Mouse (Mus musculus) cerebellum, postnatal 25 days (tissue): ENCODE measurements around the gene Ctsf.
"Not testable (repeated sequence)": the region's sequence is repeated elsewhere in the genome, so short reads cannot be mapped to it uniquely, and the experiment has no call there.

ENCODE experiments used
- DNase-seq, 2 experiments: peaks; one replicate each; pipeline ENCODE4 v3.0.0; 2021; ENCODE audit warnings: mixed read lengths in 2 of 2

Ctsf gene

GRCm38 (mm10) chr19:4854552-4855469 lies at the start of gene Ctsf:
Gene Ctsf, plus strand, starts transcription at chr19:4855130.
- peak; percentile 96 for DNase-seq

GRCm38 (mm10) chr19:4810309-4810708 lies 44.6 kb upstream of the Ctsf start:
- DNase-seq, result no peak

DNA sequence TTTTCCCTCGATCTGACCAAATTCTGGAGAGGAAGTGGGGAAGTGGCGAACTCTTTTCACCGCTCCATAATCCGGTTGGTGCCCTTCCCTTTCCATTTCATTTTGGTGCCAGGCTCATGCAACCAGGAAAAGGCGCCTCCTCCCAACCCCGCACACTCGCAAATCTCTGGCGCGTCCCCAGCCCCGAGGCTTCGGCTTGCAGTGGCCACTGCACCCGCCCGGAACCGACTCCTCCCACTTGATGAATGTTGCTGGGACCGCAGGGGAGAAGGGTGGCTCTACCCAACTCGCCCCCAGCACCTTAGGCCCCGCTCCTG lies 44.2 kb upstream of the Ctsf start:
- no peak for DNase-seq

- peak; percentile 98 to 99 for DNase-seq
These were observed 43.6 kb upstream of the Ctsf start, which contains the start of the genes Gm21992 and Rbm14 for GRCm38 (mm10) chr19:4811063-4811908. Gene Gm21992, minus strand, starts transcription at chr19:4811612. Gene Rbm14, minus strand, starts transcription at chr19:4811634.

GRCm38 (mm10) chr19:4811909-4812242 lies 43.1 kb upstream of the Ctsf start:
- DNase-seq, result no peak

DNA sequence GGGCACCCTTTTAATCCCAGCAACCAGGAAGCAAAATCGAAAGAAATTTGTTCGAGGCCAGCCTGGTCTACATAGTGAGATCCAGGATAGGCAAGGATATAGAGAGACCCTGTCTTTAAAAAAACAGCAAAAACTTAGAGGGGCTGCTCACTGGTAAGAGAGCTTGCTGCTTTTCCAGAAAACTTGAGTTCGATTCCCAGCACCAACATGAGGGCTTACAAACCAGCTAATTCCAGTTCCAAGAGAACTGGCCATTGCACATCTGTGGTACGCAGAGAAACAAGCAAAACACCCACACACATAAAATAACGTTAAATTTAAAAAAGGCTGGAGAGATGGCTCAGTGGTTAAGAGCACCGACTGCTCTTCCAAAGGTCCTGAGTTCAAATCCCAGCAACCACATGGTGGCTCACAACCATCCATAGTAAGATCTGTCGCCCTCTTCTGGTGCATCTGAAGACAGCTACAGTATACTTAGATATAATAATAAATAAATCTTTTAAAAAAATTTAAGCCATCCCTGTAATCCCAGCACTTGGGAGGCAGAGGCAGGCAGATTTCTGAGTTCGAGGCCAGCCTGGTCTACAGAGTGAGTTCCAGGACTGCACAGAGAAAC lies 42.5 kb upstream of the Ctsf start:
- not testable (repeated sequence) for DNase-seq

GRCm38 (mm10) chr19:4813015-4813414 lies 41.9 kb upstream of the Ctsf start:
- DNase-seq, result peak; percentile 25 to 59

- DNase-seq, result no peak
These were observed 37.6 kb upstream of the Ctsf start for GRCm38 (mm10) chr19:4817182-4817835.

DNA sequence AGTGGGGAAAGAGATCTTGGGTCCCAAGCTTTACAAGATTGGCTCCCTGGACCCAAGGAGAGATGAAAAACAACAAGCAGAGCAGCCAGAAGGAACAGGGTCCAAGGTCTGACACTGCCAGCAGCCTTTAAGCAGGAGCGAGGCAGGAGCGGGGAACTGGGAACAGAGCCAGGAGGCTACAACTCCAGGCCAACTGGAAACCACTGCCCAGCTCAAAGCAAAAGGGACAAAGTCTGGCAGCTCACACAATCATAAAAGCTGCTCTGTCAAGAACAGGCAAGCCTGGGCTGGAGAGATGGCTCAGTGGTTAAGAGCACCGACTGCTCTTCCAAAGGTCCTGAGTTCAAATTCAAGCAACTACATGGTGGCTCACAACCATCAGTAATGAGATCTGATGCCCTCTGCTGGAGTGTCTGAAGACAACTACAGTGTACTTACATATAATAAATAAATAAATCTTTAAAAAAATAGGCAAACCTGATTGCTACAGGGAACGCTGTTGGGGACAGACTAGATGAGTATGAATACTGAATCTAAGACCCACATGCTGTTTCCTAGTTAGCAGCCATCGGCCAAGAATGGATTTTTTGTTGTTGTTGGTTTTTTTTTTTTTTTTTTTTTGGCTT lies 34.1 kb upstream of the Ctsf start:
- DNase-seq, result peak; percentile 45 to 69

- DNase-seq, result no peak
These were observed 26.4 kb upstream of the Ctsf start for GRCm38 (mm10) chr19:4828444-4829114.

- peak; percentile 88 to 91 for DNase-seq
These were observed 25.8 kb upstream of the Ctsf start for GRCm38 (mm10) chr19:4829156-4829555.

DNA sequence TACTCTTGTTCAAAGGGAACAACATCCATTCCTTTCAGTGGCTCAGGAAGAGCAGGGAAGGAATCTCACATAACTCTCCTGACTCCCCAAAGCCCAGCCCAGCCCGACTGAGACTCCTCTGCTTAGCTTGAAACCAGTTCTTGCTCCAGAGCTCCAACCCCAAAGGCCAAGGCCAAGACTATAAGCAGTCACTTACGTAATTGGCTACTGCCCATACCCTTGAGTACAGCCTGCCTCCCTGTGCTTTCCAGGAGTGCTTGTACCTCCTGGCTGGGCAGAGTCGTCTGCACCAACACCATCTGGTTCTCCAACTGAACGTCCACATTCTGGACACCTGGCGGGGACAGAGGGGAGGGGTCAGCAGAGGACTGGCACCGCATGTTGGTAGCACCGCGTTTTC lies 21.0 kb upstream of the Ctsf start:
- no peak for DNase-seq

DNA sequence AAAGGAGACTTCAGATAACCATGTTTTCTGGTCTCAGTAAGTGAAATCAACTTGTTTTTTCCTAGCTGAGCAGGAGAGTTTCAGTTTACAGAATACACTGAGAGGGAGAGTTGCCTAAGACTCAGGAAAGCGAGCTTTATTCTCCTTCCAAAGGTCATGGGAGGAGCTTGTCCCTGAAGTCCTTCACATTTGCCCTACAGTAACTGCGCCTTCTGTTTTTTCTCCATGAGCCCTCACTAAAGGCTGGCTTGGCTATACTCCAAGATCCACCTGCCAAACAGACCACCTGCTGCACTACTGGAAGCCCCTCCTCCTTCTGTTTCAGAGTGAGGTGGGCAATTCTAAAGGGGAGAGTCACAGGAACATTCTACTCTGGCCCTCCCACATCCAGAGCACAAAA lies 18.8 kb upstream of the Ctsf start:
- DNase-seq, result no peak

DNA sequence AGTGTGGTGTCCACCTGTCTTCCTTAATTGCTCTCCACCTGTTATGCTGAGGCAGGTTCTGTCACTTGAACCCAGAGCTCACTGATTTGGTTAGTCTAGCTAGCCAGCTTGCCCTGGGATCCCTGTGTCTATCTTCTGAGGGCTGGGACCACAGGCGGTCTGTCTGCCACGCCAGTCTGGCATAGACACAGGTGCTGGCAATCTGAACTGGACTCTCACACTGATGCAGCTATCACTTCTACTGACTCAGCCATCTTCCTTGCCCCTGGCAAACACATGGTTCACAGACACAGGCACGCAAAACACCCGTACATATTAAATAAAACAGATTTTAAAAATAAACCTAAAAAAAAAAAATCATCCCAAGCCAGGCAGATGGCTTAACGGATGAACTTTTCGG lies 17.9 kb upstream of the Ctsf start:
- DNase-seq, result peak in 1 of 2 experiments; percentile 34

DNA sequence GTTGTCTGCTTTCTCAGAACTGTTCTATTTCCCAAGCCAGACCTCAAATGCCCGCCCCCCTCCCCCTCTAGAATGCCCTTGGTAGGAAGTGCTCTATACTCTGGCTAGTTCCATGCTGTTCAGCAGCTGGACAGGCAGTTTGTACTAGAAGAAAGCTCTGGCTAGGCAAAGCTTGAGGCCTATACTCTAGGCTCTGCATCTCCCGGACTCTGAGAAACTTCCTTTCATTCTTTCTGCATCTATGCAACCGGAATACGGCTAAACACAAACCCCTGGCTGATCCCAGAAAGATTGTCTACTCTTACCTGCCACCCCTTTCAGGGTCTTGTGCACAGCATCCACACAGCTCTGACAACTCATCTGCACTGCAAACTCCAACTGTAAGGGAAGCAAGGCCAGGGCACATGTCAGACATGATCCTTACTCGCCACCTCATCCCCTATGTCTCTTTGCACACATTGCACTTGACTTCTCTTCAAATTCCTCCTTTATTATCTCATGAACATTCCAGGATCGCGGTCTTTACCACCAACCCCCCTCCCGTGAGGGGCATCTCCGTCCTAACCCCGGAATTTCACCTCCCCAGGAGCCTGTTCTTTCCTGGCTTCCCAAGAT lies 16.3 kb upstream of the Ctsf start:
- no peak for DNase-seq

- peak; percentile 96 to 98 for DNase-seq
These were observed 15.8 kb upstream of the Ctsf start, which contains the start of the genes Ccs and Ccdc87 for GRCm38 (mm10) chr19:4839149-4839548. Gene Ccs, minus strand, starts transcription at chr19:4839332. Gene Ccdc87, plus strand, starts transcription at chr19:4839366.

DNA sequence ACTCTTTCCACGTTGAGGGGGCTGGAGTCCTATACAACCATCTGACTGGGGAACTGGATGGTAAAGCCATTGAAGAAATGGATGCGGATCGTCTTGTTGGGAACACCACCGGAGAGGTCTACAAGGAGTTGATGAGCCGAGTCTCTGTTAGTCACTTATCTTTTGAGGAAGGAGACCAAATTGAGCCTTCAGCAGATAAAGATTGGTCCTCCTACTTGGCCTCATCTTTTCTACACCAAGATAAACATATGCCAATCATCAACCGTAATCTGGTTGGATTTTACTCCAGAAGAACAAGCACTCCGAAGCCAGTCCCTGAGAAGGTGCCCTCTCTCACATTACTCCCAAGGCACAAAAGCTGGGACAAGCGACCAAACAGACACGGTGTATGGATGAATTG lies 14.1 kb upstream of the Ctsf start:
- DNase-seq, result no peak

GRCm38 (mm10) chr19:4842611-4843010 lies 12.3 kb upstream of the Ctsf start:
- DNase-seq, result no peak

- no peak for DNase-seq
These were observed 9.1 kb upstream of the Ctsf start for GRCm38 (mm10) chr19:4845846-4846245.

DNA sequence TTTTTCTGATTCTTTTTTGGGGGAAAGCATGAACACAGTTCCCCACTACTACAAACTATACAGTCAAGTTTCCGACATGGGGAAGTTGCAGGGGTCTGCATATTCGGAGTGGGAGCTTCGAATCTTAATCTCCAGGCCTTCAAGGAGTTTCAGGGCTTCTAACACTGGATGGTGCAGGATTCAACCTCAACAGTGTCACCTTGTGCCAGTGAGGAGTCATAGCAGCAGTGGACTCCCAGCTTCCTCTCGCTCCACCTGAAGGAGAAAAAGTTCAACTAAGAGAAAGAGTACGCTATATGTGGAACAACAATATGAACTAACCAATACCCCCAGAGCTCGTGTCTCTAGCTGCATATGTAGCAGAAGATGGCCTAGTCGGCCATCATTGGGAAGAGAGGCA lies 7.4 kb upstream of the Ctsf start:
- peak in 1 of 2 experiments; percentile 63 for DNase-seq

DNA sequence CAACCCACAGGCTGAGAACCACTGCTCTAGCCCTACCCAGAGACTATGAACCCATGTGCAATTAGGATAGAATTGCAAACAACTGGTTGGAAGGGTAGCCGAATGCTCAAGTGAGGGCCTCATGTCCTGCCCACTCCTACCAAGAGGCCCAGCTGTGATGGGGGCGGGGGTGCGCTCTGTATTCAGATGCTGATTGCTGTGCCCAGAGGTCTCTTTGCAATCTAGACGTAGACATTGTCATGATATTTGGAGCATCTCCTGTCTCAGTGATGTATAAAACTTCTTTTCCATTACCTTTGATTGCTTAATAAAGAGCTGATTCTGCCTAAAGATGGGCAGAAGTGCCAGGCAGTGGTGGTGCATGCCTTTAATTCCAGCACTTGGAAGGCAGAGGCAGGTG lies 5.1 kb upstream of the Ctsf start:
- no peak for DNase-seq
